Mouse (Mus musculus): Measurements from ENCODE around the gene Otud5. TPM values are rescaled to one million over a fixed set of nuclear protein-coding genes. Genes with fewer than 3 reads are reported as not detected.

The Otud5 gene
- polyA plus RNA-seq (2017; shearing (Covaris generic)) = 221 TPM

DNA sequence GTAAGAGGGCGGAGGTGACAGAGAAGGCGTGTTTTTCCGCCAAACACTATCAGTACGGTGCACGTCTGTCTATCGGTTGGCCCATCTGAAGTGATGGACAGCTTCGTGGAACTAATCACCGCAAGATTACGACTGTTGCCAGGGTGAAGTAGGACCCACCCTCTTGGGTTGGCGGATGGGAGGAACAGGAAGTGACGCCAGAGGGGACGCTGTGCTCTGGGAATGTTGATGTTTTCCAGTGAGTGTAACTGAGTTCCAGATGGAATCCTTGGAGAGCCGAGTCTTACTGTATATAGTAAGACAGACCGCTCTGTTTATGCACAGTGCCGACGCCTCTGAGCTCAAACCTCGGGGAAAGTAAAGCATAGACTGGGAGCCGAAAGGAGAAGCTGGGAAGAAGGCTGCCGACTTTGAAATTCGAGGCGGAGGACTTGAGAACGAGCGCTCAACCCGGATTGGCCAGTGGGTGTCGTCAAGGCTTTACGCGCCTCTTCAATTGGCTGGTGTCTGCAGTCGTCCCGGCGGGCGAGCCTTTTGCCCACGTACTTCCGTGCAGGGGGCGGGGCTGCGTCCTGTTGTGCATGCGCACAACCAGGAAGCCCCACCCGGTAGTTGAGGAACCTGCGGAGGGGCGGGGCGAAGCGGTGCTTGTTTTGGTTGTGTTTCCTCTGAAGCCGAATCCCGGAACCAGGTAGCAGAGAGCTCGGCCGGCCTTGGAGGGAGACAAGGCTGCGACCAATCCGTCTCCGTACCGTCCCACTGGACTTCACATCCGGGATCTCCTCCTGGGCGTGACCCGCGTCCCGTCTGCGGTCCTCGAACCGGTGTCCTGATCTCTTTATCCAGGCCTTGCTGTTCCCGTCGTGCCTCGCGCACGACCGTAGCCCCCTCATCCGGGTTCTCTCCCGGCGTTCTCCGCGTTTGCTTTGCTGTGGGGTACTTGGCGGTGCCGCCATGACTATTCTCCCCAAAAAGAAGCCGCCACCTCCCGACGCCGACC, at the start of gene Otud5:
Gene Otud5 (plus strand): TSS at position 202 of the 1,000 bp plus-strand sequence.

DNA sequence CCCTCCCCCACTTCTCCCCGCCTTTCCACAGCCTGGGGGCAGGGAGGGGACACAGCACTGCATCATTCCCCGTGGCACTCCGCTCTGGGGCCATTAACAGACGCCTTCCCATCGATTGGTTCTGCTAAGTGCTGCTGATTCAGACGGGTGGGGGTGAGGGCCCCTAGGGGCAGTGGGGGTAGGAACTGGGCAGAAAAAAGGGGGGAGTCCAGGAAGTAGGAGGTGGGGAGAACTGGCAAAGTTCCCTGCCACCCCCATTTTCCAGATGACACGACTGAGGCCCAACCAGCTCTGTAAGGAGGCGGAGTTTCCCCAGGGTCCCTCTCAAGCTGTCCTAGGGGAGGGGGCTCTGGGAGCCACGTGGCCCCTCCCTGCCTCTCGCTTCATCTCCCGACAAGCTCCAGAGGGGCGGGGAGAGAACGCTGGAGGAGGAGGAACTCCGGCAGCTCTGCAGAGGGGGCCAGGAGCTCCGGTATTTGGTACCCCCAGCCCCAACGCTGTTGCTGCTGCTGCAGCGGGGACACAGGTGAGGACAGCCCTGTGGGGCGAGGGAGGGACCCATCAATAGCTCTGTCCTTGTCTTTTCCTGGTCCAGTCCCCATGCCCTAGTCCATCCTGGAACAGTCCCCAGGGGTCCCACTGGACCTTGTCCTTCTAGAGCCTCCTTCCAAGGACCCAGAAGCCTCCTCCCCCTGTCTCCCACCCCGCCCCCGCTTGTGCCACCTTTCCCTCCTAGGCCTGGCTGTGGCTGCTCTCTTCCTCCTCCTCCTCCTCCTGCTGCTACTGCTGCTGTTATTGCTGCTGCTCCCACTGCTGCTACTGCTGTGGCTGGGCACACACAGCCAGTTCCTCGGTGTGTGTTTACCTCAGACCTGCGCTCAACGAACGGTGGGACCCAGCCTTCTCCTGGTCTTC, 19.0 kb upstream of the Otud5 start, which contains the start of gene Kcnd1:
Gene Kcnd1 (plus strand): TSS at position 425 of the 915 bp plus-strand sequence.

DNA sequence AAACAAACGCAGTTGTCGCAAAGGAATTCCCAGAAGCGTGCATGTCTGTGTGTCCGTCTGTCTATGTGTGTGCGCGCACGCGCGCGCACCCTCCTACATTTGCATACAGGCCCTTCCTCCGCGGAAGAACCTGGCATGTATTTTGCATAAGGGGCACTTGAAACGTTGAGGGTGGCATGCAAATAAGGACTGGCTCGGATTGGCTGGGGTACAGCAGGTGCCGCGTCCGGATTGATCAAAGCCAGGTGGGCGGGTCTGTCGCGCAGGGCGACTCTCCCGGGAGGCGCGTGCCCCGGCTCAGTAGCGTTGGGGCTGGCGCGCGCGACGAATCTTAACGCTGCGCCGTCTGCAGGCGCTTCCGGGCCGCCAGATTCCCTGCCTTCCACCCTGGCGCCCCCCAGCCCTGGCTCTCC, 36.8 kb downstream of the Otud5 start, which contains the start of gene Pim2:
Gene Pim2 (plus strand): TSS at position 256 of the 413 bp plus-strand sequence.

DNA sequence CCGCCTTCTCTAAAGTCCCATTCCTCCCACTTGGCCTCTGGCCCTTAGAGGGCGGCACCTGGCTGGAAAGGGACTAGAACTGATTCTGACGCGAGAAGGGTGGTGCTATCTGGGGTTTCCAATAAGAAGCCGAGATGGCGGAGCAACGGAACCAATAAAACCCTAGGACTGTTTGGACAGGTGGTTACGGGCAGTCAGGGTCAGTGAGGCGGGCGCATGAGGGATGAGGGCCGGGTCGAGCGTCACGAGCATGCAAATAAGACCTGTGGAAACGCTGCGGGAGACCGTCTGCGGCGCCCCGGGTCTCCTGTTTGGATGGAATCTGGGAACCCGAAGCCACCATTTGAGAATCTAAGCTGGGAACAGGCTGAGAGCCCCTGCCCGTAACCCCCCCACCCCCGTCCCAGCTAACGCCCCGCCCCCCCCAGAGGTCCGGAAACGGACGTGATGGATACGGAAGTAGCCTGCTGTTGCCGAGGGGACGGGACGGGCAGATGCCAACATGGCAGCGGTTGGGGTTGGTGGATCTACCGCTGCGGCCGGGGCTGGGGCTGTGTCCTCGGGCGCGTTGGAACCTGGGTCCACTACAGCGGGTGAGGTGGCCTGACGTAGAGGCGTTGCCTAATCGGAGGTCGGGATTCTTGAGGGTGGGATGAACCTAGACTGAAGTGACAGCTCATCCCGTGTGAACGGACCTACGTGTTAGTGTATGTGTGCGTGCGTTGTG, 42.8 kb downstream of the Otud5 start, which contains the start of gene Slc35a2:
Gene Slc35a2 (plus strand): TSS at position 188 of the 727 bp plus-strand sequence.

DNA sequence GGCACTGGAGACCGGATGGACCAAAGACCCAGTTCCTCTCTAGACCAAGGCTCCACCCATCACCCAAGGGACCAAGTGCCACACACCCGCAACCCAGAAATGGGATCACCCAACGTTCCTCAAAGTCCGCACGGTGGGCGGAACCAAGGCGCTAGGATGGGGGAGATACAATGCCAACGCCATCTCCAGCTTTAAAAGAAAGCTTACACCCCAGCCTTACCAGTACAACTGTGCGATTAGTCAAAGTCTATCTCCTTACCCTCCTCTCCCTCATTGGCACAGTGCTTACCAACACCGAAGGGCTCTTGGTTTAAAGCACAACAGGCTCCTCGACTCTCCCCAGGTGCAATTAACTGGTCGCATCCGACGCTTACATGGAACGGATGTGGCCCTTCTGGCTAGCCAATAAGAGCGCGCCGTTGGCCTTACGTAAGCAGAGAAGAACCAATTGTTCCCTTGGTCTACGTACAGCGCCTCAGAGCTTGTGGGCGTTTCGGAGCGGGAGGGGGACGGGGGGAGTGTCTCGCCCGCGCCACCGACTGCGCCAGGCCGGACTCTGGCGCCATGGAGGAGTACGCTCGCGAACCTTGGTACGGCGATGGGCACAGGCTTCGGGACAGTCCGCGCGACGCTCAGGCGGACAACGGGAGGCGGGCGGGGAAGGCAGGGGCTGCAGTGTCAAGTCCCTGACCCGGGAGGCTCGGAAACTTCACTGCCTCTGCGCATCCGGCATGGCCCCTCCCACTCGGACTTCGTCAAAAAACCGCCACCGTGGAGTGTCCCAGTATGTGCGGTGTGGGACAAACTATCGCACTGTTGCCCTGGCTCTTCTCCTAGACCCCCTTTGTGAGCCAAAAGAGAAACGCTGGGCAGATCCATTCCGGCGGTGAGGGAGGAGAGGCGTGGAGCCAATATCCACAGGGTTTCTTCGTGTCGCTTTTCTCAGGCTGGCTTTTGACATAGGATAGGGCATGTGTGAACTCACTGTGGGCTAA, 58.0 kb downstream of the Otud5 start, which contains the start of the genes Pqbp1 and Timm17b:
Gene Pqbp1 (minus strand): TSS at position 390 of the 995 bp plus-strand sequence.
Gene Timm17b (plus strand): TSS at position 478 of the 995 bp plus-strand sequence.

DNA sequence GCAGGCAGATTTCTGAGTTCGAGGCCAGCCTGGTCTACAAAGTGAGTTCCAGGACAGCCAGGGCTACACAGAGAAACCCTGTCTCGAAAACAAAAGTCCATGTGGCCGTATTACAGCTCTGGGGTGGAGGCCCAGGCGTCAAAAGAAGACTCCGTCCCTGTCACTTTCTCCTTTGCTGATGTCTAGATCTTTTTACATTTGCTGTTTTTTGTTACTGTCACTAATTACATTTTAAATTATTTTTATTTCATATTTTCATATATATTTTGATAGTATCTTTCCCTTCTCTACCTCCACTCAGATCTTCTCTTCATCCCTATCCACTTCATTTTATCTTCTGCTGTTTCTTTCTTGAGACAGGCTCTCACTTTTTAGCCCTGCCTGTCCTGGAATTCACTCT, 66.6 kb downstream of the Otud5 start, which contains the start of gene Gm10491:
Gene Gm10491 (minus strand): TSS at position 101 of the 400 bp plus-strand sequence.

DNA sequence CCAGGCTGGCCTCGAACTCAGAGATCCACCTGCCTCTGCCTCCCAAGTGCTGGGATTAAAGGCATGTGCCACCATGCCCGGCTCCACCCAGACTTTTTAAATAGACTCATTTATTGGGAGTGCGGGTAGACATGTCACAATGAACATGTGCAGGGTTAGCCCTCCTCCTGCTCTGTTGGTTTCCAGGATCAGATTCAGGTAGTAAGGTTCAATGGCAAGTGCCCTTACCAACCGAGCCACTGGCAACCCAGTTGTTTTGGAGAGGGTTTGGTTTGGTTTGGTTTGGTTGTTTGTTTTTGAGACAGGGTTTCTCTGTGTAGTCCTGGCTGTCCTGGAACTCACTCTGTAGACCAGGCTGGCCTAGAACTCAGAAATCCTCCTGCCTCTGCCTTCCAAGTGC, 68.1 kb downstream of the Otud5 start, which contains the start of gene Gm10490:
Gene Gm10490 (plus strand): TSS at position 301 of the 400 bp plus-strand sequence.

DNA sequence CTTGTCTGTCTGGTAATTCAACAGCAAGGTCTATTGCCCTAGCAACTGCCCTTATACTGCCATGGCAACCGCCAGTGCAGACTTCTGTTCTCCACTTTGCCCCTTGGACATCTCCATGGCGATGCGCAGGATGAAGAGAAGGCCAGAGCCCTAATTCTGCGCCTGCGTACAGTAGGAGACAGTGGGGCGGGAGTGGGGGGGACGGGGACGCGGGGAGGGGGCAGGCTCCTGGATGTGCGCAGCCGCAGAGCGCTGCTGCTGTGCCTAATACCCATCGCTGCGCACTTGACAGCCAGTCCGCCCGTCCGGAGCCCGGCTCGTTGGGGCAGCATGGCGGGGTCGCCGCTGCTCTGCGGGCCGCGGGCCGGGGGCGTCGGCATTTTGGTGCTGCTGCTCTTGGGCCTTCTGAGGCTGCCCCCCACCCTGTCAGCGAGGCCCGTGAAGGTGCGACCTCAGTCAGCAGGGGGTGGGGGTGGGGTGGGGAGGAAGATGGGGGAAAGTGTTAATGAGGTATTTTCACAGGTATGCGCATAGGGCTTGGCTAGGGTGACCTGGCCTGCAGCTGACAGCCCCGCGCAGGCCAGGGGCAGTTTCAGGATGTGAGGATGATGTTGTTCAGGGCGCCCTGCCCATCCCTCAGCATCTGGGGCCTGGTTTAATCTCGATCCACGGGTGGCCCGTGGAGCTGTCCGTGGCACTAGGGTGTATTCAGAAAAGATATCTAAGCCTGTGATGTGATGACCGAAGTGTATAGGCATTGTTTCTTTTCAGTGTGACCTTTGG, 78.6 kb downstream of the Otud5 start, which contains the start of gene Pcsk1n:
Gene Pcsk1n (plus strand): TSS at position 222 of the 783 bp plus-strand sequence.

Other genes with a start within 250 kb of the Otud5 start
- gene Ccdc22, start 235.8 kb upstream of the Otud5 start, polyA plus RNA-seq (2017; shearing (Covaris generic)) = 34.2 TPM
- gene Cacna1f, start 234.3 kb upstream of the Otud5 start, polyA plus RNA-seq (2017; shearing (Covaris generic)) = 0.14 TPM
- gene Syp, start 202.9 kb upstream of the Otud5 start, polyA plus RNA-seq (2017; shearing (Covaris generic)) = 20.3 TPM
- gene Prickle3, start 184.1 kb upstream of the Otud5 start, polyA plus RNA-seq (2017; shearing (Covaris generic)) = 38.5 TPM
- 109 TPM for gene Plp2, start 170.0 kb upstream of the Otud5 start, polyA plus RNA-seq (2017; shearing (Covaris generic))
- not detected for gene Magix, start 160.1 kb upstream of the Otud5 start, polyA plus RNA-seq (2017; shearing (Covaris generic))
- gene Gpkow, start 144.2 kb upstream of the Otud5 start, polyA plus RNA-seq (2017; shearing (Covaris generic)) = 65.3 TPM
- 77.9 TPM for gene Wdr45, start 127.0 kb upstream of the Otud5 start, polyA plus RNA-seq (2017; shearing (Covaris generic))
- gene Gm45208, start 119.1 kb upstream of the Otud5 start, polyA plus RNA-seq (2017; shearing (Covaris generic)) = 0.45 TPM
- 26.2 TPM for gene Praf2, start 112.9 kb upstream of the Otud5 start, polyA plus RNA-seq (2017; shearing (Covaris generic))
- not detected for gene Ccdc120, start 90.5 kb upstream of the Otud5 start, polyA plus RNA-seq (2017; shearing (Covaris generic))
- gene Tfe3, start 78.8 kb upstream of the Otud5 start, polyA plus RNA-seq (2017; shearing (Covaris generic)) = 31.1 TPM
- 117 TPM for gene Gripap1, start 51.6 kb upstream of the Otud5 start, polyA plus RNA-seq (2017; shearing (Covaris generic))
- 0.73 TPM for gene Kcnd1, start 19.1 kb upstream of the Otud5 start, polyA plus RNA-seq (2017; shearing (Covaris generic))
- gene Pim2, start 36.9 kb downstream of the Otud5 start, polyA plus RNA-seq (2017; shearing (Covaris generic)) = 50.5 TPM
- gene Slc35a2, start 42.7 kb downstream of the Otud5 start, polyA plus RNA-seq (2017; shearing (Covaris generic)) = 35.8 TPM
- 136 TPM for gene Pqbp1, start 57.9 kb downstream of the Otud5 start, polyA plus RNA-seq (2017; shearing (Covaris generic))
- 122 TPM for gene Timm17b, start 58.0 kb downstream of the Otud5 start, polyA plus RNA-seq (2017; shearing (Covaris generic))
- not detected for gene Gm10491, start 66.5 kb downstream of the Otud5 start, polyA plus RNA-seq (2017; shearing (Covaris generic))
- not detected for gene Gm10490, start 68.2 kb downstream of the Otud5 start, polyA plus RNA-seq (2017; shearing (Covaris generic))
- not detected for gene Pcsk1n, start 78.5 kb downstream of the Otud5 start, polyA plus RNA-seq (2017; shearing (Covaris generic))
- not detected for gene Eras, start 87.2 kb downstream of the Otud5 start, polyA plus RNA-seq (2017; shearing (Covaris generic))
- gene Hdac6, start 106.5 kb downstream of the Otud5 start, polyA plus RNA-seq (2017; shearing (Covaris generic)) = 15.6 TPM
- 58.7 TPM for gene Gata1, start 136.7 kb downstream of the Otud5 start, polyA plus RNA-seq (2017; shearing (Covaris generic))
- gene Glod5, start 177.1 kb downstream of the Otud5 start, polyA plus RNA-seq (2017; shearing (Covaris generic)) = not detected
- 28.1 TPM for gene Suv39h1, start 233.4 kb downstream of the Otud5 start, polyA plus RNA-seq (2017; shearing (Covaris generic))
- gene Was, start 249.1 kb downstream of the Otud5 start, polyA plus RNA-seq (2017; shearing (Covaris generic)) = 97.9 TPM

Data from CD4-positive, CD25-positive, alpha-beta regulatory T cell (primary cell).